Mouse (Mus musculus) heart, embryonic 13.5 days (tissue): ENCODE data around the gene Rgs10. TPM values are rescaled to one million over a fixed set of nuclear protein-coding genes. Genes with fewer than 3 reads are reported as not detected.

Experiments
- ATAC-seq: fragments of 200-750 bp; cut with Nextera tagmentation; 2 replicates; pipeline ENCODE4 v1.8.0; 2017; ENCODE audit warnings: moderate TSS enrichment; ENCODE audit not compliant: insufficient number of reproducible peaks, low FRiP score, low TSS enrichment; ENCODE audit errors: extremely low read depth
- H3K27ac ChIP-seq: fragments of 300-500 bp; sonication (generic); replicated peaks from 2 replicates; pipeline ENCODE4 v1.5.1; 2015; ENCODE audit warnings: moderate library complexity, mild to moderate bottlenecking, inconsistent platforms
- H3K27me3 ChIP-seq: fragments of 300-500 bp; sonication (generic); replicated peaks from 2 replicates; pipeline ENCODE4 v1.6.1; 2015; ENCODE audit warnings: mild to moderate bottlenecking, inconsistent platforms
- H3K36me3 ChIP-seq: fragments of 300-500 bp; sonication (generic); 2 replicates; pipeline ENCODE4 v1.6.1; 2015; ENCODE audit warnings: mild to moderate bottlenecking, inconsistent platforms
- H3K4me1 ChIP-seq: fragments of 300-500 bp; sonication (generic); 2 replicates; pipeline ENCODE4 v1.6.1; 2015; ENCODE audit warnings: inconsistent platforms
- H3K4me2 ChIP-seq: fragments of 300-500 bp; sonication (generic); 2 replicates; pipeline ENCODE4 v1.6.1; 2015; ENCODE audit warnings: inconsistent platforms, mild to moderate bottlenecking, moderate library complexity
- H3K4me3 ChIP-seq: fragments of 300-500 bp; sonication (generic); 2 replicates; pipeline ENCODE4 v1.5.1; 2015; ENCODE audit warnings: moderate library complexity, mild to moderate bottlenecking, inconsistent platforms
- H3K9ac ChIP-seq: fragments of 300-500 bp; sonication (generic); 2 replicates; pipeline ENCODE4 v1.6.1; 2015; ENCODE audit warnings: inconsistent platforms, mild to moderate bottlenecking, moderate library complexity
- H3K9me3 ChIP-seq: fragments of 300-500 bp; sonication (generic); 2 replicates; pipeline ENCODE4 v1.6.1; 2016; ENCODE audit warnings: inconsistent platforms
- WGBS: fragments of 180-500 bp; shearing (Covaris S2); methylation state at CpG from one replicate; pipeline ENCODE4 v1.1.7; 2015; ENCODE audit warnings: mixed read lengths; 5-methylcytosine and 5-hydroxymethylcytosine counted together
- polyA plus RNA-seq: library from polyadenylated mRNA; unstranded; fragments of >200 nt; fragmentation: Nextera tagmentation; extraction: Ambion mirVana; gene quantifications from 2 replicates; pipeline ENCODE4 v1.2.1, GENCODE M21; 2015

The Rgs10 gene
- polyA plus RNA-seq, 1 experiment from 2014 or later: 12.3 TPM

DNA sequence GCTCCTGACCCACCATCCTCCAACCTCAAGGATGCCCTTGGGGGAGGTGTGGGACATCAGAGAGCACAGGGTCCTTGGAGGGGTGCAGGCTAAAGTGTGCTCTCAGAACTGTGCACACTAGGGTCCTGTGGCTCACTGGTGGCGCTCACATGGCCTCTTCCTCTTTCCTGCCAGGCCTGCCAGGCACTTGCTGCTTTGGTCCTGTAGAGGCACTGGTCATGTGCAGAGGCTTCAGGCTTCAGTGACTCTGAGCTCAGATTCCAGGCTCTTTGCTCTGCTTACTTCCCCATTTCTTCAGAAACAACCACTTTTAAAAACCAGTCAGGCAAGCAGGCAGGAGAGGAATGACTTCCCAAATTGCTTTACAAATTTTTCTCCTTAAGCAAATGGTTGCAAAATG, 85.7 kb downstream of the Rgs10 start:
- WGBS: 92% methylated on average over 1 of the region's 1 CpGs
- no peaks in the 10 kb centered on the region for H3K4me1 ChIP-seq
- H3K4me2 ChIP-seq: no peak overlapping the region
- H3K9me3 ChIP-seq: no peaks in the 10 kb centered on the region
- no peak overlapping the region for H3K27ac ChIP-seq
- no peaks in the 10 kb centered on the region for H3K36me3 ChIP-seq
- no peaks in the 10 kb centered on the region for H3K27me3 ChIP-seq
- no peak for ATAC-seq
- H3K9ac ChIP-seq: no peak overlapping the region
- no peak overlapping the region for H3K4me3 ChIP-seq

DNA sequence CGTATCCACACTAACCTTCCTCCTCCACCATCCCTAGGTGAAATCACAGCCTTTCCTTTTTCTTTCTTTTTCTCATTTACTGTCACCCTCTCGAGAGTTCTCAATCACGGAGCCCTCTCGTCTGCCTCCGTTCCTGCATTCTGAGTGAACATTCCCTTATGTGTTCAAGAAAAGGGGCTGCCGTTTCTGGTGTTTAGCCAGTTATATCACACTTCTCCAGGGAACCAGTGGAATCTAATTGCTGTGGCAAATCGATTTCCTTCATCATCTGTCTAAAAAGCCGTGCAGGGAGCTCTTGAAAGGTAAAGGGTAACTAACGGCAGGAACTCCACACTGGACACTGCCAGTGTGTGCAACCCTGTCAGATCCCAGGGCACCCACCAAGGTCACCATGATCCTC, 87.6 kb downstream of the Rgs10 start:
- no peak for ATAC-seq
- WGBS: 59% methylated on average over 9 of the region's 9 CpGs
- H3K4me1 ChIP-seq: no peaks in the 10 kb centered on the region
- H3K9ac ChIP-seq: no peak overlapping the region
- no peaks in the 10 kb centered on the region for H3K9me3 ChIP-seq
- H3K36me3 ChIP-seq: no peaks in the 10 kb centered on the region
- no peak overlapping the region for H3K4me2 ChIP-seq
- H3K27me3 ChIP-seq: no peaks in the 10 kb centered on the region
- no peak overlapping the region for H3K27ac ChIP-seq
- H3K4me3 ChIP-seq: no peak overlapping the region

DNA sequence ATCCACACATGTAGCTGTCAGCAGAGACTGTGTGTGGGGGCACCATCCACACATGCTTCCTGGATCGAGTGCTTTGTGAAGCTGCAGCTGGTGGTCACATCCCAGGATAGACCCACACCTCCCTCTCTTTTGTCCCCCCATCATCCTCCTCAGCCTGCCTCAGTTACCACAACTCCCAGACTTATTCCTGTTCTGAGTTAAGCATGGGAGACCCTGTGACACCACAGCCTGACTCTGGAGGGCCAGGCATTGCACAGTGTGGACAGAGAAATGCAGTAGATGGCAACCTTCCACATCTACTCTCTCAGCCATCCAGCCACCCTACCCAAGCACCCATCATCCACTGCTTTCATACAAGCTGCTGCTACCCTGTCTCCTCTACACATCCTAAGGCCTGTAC, 93.6 kb downstream of the Rgs10 start:
- WGBS: 75% methylated on average over 1 of the region's 1 CpGs
- Histone ChIP-seq H3K27me3 (no peaks in the 10 kb centered on the region), H3K9me3 (no peaks in the 10 kb centered on the region), H3K4me1 (0 out of 2 replicates have a peak, but pooled peaks cover 10% of the 10 kb centered on the region), H3K4me3 (no peak overlapping the region), H3K27ac (no peak overlapping the region), H3K4me2 (no peak overlapping the region), H3K9ac (no peak overlapping the region), H3K36me3 (no peaks in the 10 kb centered on the region)
- no peak for ATAC-seq

Other genes with a start within 250 kb of the Rgs10 start
- 617 and 701 TPM in 2 replicates for gene Cox6a2, start 212.4 kb downstream of the Rgs10 start, polyA plus RNA-seq
- 12.8 and 13.1 TPM in 2 replicates for gene Armc5, start 181.4 kb downstream of the Rgs10 start, polyA plus RNA-seq
- gene 9130023H24Rik, start 180.7 kb downstream of the Rgs10 start, polyA plus RNA-seq: 5.8 and 6.5 TPM in 2 replicates
- 165 and 177 TPM in 2 replicates for gene Tgfb1i1, start 171.9 kb downstream of the Rgs10 start, polyA plus RNA-seq
- not detected in 2 replicates for gene Slc5a2, start 153.1 kb downstream of the Rgs10 start, polyA plus RNA-seq
- gene BC017158, start 120.6 kb downstream of the Rgs10 start, polyA plus RNA-seq: 16.6 and 17.3 TPM in 2 replicates
- 16.4 and 17.9 TPM in 2 replicates for gene Tial1, start 43.0 kb upstream of the Rgs10 start, polyA plus RNA-seq
- 21.5 and 22.6 TPM in 2 replicates for gene Bag3, start 104.9 kb upstream of the Rgs10 start, polyA plus RNA-seq
- 10.0 and 11.7 TPM in 2 replicates for gene Inpp5f, start 192.6 kb upstream of the Rgs10 start, polyA plus RNA-seq